Mouse (Mus musculus) heart, embryonic 14.5 days (tissue): Measurements from ENCODE around the gene Tbcb. TPM values are rescaled to one million over a fixed set of nuclear protein-coding genes. Genes with fewer than 3 reads are reported as not detected.
"Not testable (repeated sequence)": the region's sequence is repeated elsewhere in the genome, so short reads cannot be mapped to it uniquely, and the experiment has no call there.

Experiments
- ATAC-seq: fragments of 200-750 bp; cut with Nextera tagmentation; 2 replicates; pipeline ENCODE4 v1.8.0; 2017; ENCODE audit warnings: low read depth, moderate TSS enrichment; ENCODE audit not compliant: insufficient number of reproducible peaks, insufficient read depth, low FRiP score
- H3K27ac ChIP-seq, 2 experiments: fragments of 200-500 bp in 1 of 2; fragments of 300-500 bp in 1 of 2; sonication (generic) in 1 of 2; replicated peaks in 1 of 2; 2 replicates each; pipeline ENCODE4 v1.5.1; 2012 to 2014; ENCODE audit warnings: low read depth in 2 of 2, low read length in 2 of 2, control low read depth in 1 of 2, mild to moderate bottlenecking in 1 of 2, mixed read lengths in 1 of 2; ENCODE audit not compliant: control insufficient read depth in 1 of 2, insufficient read depth in 1 of 2
- H3K27me3 ChIP-seq: fragments of 300-500 bp; sonication (generic); 2 replicates; pipeline ENCODE4 v1.6.1; 2014; ENCODE audit warnings: mild to moderate bottlenecking, low read length, control low read depth; ENCODE audit not compliant: control insufficient read depth, insufficient read depth
- H3K36me3 ChIP-seq: fragments of 300-500 bp; sonication (generic); 2 replicates; pipeline ENCODE4 v1.6.1; 2014; ENCODE audit warnings: mild to moderate bottlenecking, control low read depth, low read length, mixed read lengths; ENCODE audit not compliant: control insufficient read depth, insufficient read depth
- H3K4me1 ChIP-seq, 2 experiments: fragments of 200-500 bp in 1 of 2; fragments of 300-500 bp in 1 of 2; sonication (generic) in 1 of 2; 2 replicates each; pipeline ENCODE4 v1.6.1; 2012 to 2014; ENCODE audit warnings: low read length in 2 of 2, control low read depth in 1 of 2, mixed read lengths in 1 of 2; ENCODE audit not compliant: control insufficient read depth in 2 of 2, insufficient read depth in 2 of 2
- H3K4me2 ChIP-seq: fragments of 300-500 bp; sonication (generic); 2 replicates; pipeline ENCODE4 v1.6.1; 2014; ENCODE audit warnings: mild to moderate bottlenecking, low read length
- H3K4me3 ChIP-seq, 2 experiments: fragments of 200-500 bp in 1 of 2; fragments of 300-500 bp in 1 of 2; sonication (generic) in 1 of 2; 2 replicates each; pipeline ENCODE4 v1.5.1; 2012 to 2014; ENCODE audit warnings: low read length in 2 of 2, mild to moderate bottlenecking in 2 of 2, control low read depth in 1 of 2, low read depth in 1 of 2, moderate library complexity in 1 of 2; ENCODE audit not compliant: control insufficient read depth in 1 of 2, insufficient read depth in 1 of 2
- H3K9ac ChIP-seq: fragments of 300-500 bp; sonication (generic); 2 replicates; pipeline ENCODE4 v1.6.1; 2014; ENCODE audit warnings: mild to moderate bottlenecking, low read length
- H3K9me3 ChIP-seq: fragments of 300-500 bp; sonication (generic); 2 replicates; pipeline ENCODE4 v1.6.1; 2016; ENCODE audit warnings: low read length, control low read depth; ENCODE audit not compliant: control insufficient read depth
- WGBS: fragments of 180-500 bp; shearing (Covaris S2); extraction: QIAGEN DNeasy Blood & Tissue Kit; methylation state at CpG from one replicate; pipeline ENCODE4 v1.1.7; 2014; 5-methylcytosine and 5-hydroxymethylcytosine counted together
- polyA plus RNA-seq: library from polyadenylated mRNA; unstranded; fragments of >200 nt; fragmentation: Nextera tagmentation; extraction: Ambion mirVana; gene quantifications from 2 replicates; pipeline ENCODE4 v1.2.1, GENCODE M21; 2014

The Tbcb gene
- polyA plus RNA-seq, 1 experiment from 2014 or later: 137 TPM

DNA sequence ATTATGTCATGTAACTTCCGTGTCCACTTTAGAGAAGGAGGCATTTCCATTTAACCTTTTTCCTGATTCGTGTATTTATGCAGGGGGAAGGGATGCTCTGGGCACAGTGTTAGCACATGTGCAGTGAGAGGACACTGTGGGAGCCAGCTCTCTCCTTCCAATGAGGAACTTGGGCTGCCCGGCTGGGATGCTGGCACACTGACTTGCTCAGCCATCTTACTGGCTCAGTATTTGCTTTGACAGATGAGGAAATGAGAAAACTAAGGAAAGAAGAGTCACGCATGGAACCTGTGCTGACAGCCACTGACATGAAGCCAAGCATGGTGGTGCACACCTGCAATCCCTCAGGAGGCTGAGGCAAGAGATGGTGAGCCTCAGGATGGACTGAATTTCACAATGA is 37.6 kb upstream of the Tbcb start:
- Histone ChIP-seq H3K36me3 (peaks cover 55% of the 10 kb centered on the region), H3K4me1 (peaks cover 3 to 6% of the 10 kb centered on the region in 2 experiments; a peak in 2 of 4 replicates), H3K27ac (no peak overlapping the region), H3K4me3 (no peak overlapping the region), H3K4me2 (no peak overlapping the region), H3K9me3 (no peaks in the 10 kb centered on the region), H3K9ac (no peak overlapping the region), H3K27me3 (no peaks in the 10 kb centered on the region)
- 83% methylated on average over 4 of the region's 4 CpGs for WGBS
- no peak for ATAC-seq

DNA sequence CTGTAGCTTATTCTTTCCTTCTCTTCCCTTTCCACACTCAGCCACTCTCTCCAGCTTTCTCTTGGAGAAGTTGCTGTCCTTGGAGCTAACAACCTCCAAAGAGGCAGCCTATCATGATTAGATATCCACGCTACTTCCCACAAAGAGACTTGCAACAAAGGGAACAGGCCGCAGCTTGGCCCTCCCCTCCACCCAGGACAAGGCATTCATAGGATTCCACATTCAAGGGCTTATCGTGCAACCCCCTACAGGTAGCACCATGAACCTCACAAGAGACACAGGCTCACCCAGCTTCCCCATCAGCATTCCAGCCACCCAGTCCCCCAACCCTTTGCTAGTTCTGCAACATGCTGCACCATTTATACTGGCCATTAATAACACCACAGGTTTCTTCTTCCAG is 34.7 kb upstream of the Tbcb start:
- H3K27ac ChIP-seq: peak overlapping the region; percentile 4 to 48; a peak in 3 of 4 replicates

DNA sequence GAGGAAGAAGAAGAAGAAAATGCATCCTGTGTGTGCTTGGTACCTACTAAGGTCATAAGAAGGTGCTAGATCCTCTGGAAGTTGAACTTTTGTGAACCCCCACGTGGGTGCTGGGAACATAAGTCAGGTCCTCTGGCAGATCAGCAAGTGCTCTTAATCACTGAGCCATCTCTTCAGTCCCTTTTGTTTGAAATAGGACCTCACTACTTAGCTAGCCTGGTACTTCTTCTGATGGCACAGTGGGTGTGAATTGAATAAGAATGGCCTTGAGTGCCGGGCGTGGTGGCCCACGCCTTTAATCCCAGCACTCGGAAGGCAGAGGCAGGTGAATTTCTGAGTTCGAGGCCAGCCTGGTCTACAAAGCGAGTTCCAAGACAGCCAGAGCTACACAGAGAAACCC is 33.9 kb upstream of the Tbcb start:
- H3K9me3 ChIP-seq: no peaks in the 10 kb centered on the region
- H3K27me3 ChIP-seq: no peaks in the 10 kb centered on the region
- peaks cover 0 to 6% of the 10 kb centered on the region in 2 experiments; a peak in 2 of 4 replicates for H3K4me1 ChIP-seq
- H3K27ac ChIP-seq: no peak overlapping the region
- no peak overlapping the region for H3K4me2 ChIP-seq
- H3K9ac ChIP-seq: no peak overlapping the region
- 92% methylated on average over 7 of the region's 7 CpGs for WGBS
- no peak for ATAC-seq
- H3K4me3 ChIP-seq: no peak overlapping the region
- peaks cover 63% of the 10 kb centered on the region for H3K36me3 ChIP-seq

More for the DNA sequence above, 34.7 kb upstream of the Tbcb start:
- no peak overlapping the region for H3K4me2 ChIP-seq
- peaks cover 66% of the 10 kb centered on the region for H3K36me3 ChIP-seq
- peaks cover 0 to 6% of the 10 kb centered on the region in 2 experiments; a peak in 2 of 4 replicates for H3K4me1 ChIP-seq
- H3K27me3 ChIP-seq: no peaks in the 10 kb centered on the region
- H3K9ac ChIP-seq: peak overlapping the region; percentile 14; the same call in 1 of the 2 replicates
- H3K9me3 ChIP-seq: no peaks in the 10 kb centered on the region
- 24% methylated on average over 3 of the region's 3 CpGs for WGBS
- no peak for ATAC-seq
- no peak overlapping the region for H3K4me3 ChIP-seq

DNA sequence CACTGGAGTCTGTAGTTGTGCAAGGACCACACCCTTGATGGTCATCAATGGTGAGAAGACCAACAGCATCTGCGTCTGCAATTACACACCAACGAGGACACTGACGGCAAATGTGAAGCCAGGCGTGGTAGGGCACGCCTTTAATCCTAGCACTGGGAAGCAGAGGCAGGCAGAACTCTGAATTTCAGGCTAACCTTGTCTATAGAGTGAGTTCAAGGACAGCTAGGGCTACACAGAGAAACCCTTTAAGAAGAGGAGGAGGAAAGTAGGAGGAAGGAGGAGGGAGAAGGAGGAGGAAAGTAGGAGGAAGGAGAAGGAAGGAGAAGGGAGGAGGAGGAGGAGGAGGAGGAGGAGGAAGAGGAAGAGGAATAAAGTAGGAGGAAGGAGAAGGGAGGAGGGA is 33.5 kb upstream of the Tbcb start:
- Histone ChIP-seq H3K4me3 (no peak overlapping the region), H3K36me3 (peaks cover 59% of the 10 kb centered on the region), H3K27me3 (no peaks in the 10 kb centered on the region), H3K4me1 (peaks cover 0 to 6% of the 10 kb centered on the region in 2 experiments; a peak in 2 of 4 replicates), H3K9me3 (no peaks in the 10 kb centered on the region), H3K9ac (no peak overlapping the region), H3K4me2 (no peak overlapping the region), H3K27ac (no peak overlapping the region)
- ATAC-seq: no peak
- 88% methylated on average over 5 of the region's 5 CpGs for WGBS

DNA sequence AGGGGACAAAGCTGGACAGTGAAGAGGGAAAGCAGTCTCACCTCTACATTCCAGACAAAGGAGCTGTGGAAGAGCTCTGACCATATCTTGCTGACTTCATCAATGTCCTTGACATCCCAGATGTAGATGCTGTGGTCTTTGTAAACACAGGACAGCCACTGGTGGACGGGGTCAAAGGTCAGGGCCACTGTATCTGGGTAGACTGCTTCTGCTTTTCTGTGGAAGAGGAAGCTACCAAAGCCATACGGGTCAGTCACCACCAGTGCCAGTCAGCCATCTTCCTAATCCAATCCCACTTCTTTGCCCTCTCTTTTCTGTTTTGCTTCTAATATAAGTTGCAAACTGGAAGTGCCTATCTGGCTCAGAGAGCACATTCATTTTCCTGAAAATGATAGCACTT is 33.0 kb upstream of the Tbcb start:
- WGBS: 71% methylated on average over 2 of the region's 2 CpGs
- ATAC-seq: no peak
- H3K4me3 ChIP-seq: no peak overlapping the region
- no peak overlapping the region for H3K9ac ChIP-seq
- no peak overlapping the region for H3K4me2 ChIP-seq
- H3K36me3 ChIP-seq: peaks cover 54% of the 10 kb centered on the region
- no peaks in the 10 kb centered on the region for H3K9me3 ChIP-seq
- H3K27me3 ChIP-seq: no peaks in the 10 kb centered on the region
- no peak overlapping the region for H3K27ac ChIP-seq
- H3K4me1 ChIP-seq: peaks cover 0 to 6% of the 10 kb centered on the region in 2 experiments; a peak in 2 of 4 replicates

DNA sequence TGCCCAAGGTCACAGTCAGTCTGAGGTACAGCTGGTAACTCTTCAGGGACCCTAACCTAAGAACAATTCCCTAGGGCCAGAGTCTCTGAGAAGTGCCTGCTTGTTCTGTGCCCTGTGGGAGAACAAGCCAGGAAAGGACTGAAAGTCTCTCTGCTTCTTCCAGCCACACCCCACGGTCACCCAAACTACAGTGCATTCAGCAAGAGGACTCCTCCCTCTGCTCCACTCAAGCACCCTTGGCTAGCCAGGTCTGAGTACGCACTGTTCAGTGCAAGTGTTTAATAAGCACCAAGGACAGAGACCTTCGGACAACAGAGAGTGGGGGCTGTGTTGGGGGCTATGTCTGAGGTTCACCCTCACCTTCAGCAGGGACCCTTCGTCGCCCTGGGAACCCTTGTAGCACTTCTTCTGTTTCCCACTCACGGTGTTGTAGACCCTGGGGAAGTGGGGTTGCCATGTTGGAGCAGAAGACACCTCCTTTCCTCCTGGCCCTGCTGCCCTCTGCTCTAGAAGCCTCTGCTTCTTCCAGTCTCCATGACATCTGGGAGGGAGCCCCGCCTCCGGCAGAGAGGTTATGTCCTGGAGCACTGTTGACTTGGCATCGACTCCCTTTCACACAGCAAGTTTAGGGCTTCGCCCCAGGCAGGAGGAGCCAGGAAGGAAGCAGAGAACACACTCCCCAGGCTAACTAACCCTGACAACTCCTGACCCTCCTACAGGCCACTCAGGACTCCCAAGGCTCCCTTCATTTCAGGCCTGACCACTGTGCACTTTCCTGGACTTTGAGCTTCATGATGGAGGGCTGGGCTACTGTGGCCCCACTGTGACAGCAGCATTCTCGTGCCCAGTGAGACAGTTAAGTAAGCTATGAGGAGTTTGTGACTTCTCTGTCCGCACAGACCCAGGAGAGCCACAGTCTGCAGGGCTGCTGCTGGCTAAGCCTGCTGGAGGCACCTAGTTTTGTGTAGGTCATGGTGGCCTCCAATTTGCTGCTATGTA is 20.2 kb upstream of the Tbcb start:
- no peak overlapping the region for H3K4me2 ChIP-seq
- whole genome bisulfite sequencing: 85% methylated on average over 12 of the region's 12 CpGs
- no peak overlapping the region for H3K4me3 ChIP-seq
- ATAC-seq: 0 out of 2 replicates have a peak, but pooled peaks have one; percentile 45
- H3K9me3 ChIP-seq: no peaks in the 10 kb centered on the region
- H3K27ac ChIP-seq: no peak overlapping the region
- H3K36me3 ChIP-seq: peaks cover 44% of the 10 kb centered on the region
- H3K4me1 ChIP-seq: no peaks in the 10 kb centered on the region
- H3K9ac ChIP-seq: no peak overlapping the region
- no peaks in the 10 kb centered on the region for H3K27me3 ChIP-seq

DNA sequence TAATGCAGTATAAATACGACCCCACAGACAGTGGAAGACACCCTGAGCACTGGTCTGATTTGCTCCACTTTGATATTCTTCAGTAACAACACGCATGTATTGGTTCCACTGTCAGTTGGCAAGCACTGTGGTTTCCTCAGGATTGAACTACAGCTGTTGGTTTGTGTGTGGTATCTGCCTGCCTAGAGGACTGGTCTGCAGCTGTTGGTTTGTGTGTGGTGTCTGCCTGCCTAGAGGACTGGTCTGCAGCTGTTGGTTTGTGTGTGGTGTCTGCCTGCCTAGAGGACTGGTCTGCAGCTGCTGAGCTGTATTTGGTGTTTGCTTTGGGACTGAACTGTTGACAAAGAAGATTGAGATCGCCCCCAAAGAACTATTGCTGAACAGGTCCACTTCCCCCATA is 5.3 kb upstream of the Tbcb start:
- WGBS: 84% methylated on average over 3 of the region's 3 CpGs
- not testable (repeated sequence) for H3K9me3 ChIP-seq, H3K4me1 ChIP-seq, H3K4me2 ChIP-seq, H3K27ac ChIP-seq, H3K9ac ChIP-seq, H3K27me3 ChIP-seq, ATAC-seq, H3K4me3 ChIP-seq
- H3K36me3 ChIP-seq: peaks cover 37% of the 10 kb centered on the region
